Mouse (Mus musculus) bone marrow macrophage, adult 2 months (primary cell): ENCODE data around the gene Stk32c. TPM values are rescaled to one million over a fixed set of nuclear protein-coding genes. Genes with fewer than 3 reads are reported as not detected.

ENCODE experiments used
- H3K27ac ChIP-seq: 2 replicates; pipeline ENCODE4 v1.5.1; 2012; ENCODE audit warnings: low read depth, low read length; ENCODE audit not compliant: insufficient read depth
- H3K4me1 ChIP-seq: 2 replicates; pipeline ENCODE4 v1.6.1; 2012; ENCODE audit warnings: low read length; ENCODE audit not compliant: control insufficient read depth, insufficient read depth
- H3K4me3 ChIP-seq: 2 replicates; pipeline ENCODE4 v1.5.1; 2012; ENCODE audit warnings: mild to moderate bottlenecking, low read length, moderate library complexity; ENCODE audit not compliant: insufficient read depth
- CTCF ChIP-seq: IDR thresholded peaks from 2 replicates; pipeline ENCODE4 v1.5.1; 2012; ENCODE audit warnings: low read depth, mild to moderate bottlenecking, low read length, moderate library complexity
- POLR2A ChIP-seq: IDR thresholded peaks from 2 replicates; pipeline ENCODE4 v1.6.1; 2012; ENCODE audit warnings: mild to moderate bottlenecking, low read depth, low read length, borderline replicate concordance
- polyA plus RNA-seq: library from polyadenylated mRNA; stranded (reverse); fragments of >200 nt; gene quantifications from 2 replicates; pipeline ENCODE4 v1.2.4, GENCODE M21; 2012; ENCODE audit not compliant: missing spikeins, insufficient read depth, insufficient read length

Gene Stk32c
- polyA plus RNA-seq, 1 experiment: not detected

DNA sequence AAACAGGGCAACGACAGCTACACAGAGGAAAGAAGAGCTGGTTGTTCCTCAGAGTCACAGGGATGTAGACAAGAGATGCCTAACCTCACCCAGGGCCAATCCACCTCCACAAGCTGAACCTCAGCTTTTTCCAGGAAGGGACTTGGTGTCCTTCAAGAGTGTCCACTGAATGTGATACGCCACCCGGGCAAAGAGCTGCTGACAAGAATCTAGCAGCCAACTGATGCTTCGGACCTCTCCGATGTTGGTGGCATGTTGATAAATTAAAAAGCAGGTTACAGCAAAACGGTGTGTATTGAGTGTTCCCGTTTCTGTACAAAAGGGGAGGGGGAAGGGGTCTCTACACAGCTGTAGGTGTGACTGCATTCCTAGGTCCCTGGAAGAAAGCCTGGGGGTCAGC is 28.3 kb downstream of the Stk32c start:
- H3K4me3 ChIP-seq: no peak overlapping the region
- no peak overlapping the region for H3K27ac ChIP-seq
- TF ChIP-seq POLR2A (no peak), CTCF (no peak)

DNA sequence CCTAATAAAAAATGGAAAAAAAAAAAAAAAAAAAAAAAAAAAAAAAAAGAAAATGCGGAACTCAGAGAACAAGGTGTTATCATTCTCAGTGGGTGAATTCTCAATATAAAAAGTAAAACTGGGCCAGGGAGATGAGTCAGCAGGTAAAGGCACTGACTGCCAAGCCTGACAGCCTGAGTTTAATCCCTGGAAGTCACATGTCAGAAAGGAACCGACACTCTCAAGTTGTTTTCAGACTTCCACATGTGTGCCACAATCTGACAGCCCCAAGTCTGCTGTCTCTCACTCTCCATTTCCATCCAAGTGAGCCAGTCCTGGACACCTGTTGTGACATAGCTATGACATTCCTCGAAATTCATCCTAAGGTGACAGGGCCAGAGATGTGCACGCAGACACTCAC is 28.7 kb downstream of the Stk32c start:
- H3K4me3 ChIP-seq: no peak overlapping the region
- H3K27ac ChIP-seq: no peak overlapping the region
- no peaks in the 10 kb centered on the region for H3K4me1 ChIP-seq
- TF ChIP-seq POLR2A (no peak), CTCF (no peak)

More for the DNA sequence above, 28.3 kb downstream of the Stk32c start:
- H3K4me1 ChIP-seq: no peaks in the 10 kb centered on the region

DNA sequence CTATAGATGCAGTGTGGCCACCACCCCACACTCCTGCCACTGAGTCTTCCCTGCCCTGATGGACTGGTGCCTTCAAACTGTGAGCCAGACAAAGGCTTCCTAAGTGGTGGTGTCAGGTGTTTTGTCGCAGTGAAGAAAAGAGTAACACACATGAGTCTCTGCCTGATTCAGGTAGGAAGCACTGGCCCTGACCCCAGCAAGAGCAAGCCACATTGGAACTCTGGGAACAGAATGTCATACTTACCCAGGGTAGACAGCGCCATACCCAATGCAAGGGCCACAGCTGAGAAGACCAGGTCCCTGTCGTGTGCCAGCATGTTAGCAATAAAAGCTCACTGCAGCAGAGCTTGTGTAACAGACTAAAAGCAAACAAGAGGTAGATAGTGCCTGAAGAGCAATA is 33.0 kb downstream of the Stk32c start:
- Histone ChIP-seq H3K4me3 (no peak overlapping the region), H3K27ac (no peak overlapping the region), H3K4me1 (no peaks in the 10 kb centered on the region)
- TF ChIP-seq POLR2A: no peak

DNA sequence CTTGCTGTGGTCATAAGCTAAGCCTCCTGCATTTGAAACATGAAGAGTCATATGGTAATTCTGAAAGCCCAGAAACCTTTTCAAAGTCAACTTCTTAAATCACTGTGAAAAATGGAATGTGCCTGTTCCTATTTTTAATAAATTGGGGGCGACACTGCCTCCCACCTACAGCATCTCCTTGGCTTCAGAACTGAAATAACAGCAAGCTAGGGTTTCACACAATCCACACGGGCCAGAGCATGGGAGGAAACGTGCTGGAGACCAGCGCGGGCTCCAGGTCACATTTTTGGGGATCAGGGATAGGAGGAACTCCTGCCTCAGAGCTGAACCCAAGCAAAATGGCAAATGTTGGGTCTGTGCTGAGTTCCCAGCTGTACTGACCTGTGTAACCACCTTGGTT is 33.8 kb downstream of the Stk32c start:
- no peaks in the 10 kb centered on the region for H3K4me1 ChIP-seq
- H3K27ac ChIP-seq: no peak overlapping the region
- TF ChIP-seq POLR2A (no peak), CTCF (no peak)
- no peak overlapping the region for H3K4me3 ChIP-seq

DNA sequence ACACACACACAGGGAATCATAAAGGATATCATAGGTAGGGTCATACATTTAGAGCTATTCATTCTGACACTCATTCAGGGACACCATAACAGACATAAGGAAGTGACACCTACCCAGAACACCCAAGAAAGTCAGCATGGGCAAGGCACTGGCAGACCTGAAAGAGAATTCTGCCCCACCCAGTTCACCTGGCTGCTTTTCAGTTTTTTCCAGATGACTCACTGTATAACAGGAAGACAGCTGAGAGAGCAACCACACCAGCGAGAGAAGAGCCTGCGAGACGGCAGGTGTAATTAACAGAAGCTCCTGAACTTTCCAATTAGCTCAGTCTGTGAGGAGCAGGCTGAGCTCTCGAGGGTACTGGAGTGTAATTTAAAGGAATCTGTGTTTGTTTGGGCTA is 44.0 kb downstream of the Stk32c start:
- no peaks in the 10 kb centered on the region for H3K4me1 ChIP-seq
- no peak for TF ChIP-seq CTCF
- TF ChIP-seq POLR2A: no peak
- no peak overlapping the region for H3K4me3 ChIP-seq
- H3K27ac ChIP-seq: no peak overlapping the region

DNA sequence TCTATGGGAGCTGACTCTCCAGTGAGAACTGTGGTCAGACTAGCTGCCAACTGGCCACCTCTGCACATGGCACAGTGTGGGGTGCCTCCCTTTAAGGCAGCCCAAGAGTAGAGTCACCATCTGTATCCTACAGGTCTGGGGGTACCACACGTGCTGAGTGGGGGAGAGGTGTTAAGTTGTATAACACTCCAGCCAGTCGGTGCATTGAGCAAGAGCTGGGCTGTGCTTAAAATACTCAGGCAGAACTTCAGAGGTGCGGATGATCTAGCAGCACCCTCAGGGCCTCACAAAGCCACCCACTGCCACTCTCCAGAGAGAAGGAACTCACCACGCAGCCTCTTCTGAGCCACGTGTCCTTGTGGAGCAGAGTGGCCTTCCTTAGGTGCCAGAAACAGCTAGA is 48.7 kb downstream of the Stk32c start:
- H3K4me1 ChIP-seq: no peaks in the 10 kb centered on the region
- no peak for TF ChIP-seq CTCF
- no peak for TF ChIP-seq POLR2A
- H3K27ac ChIP-seq: no peak overlapping the region
- no peak overlapping the region for H3K4me3 ChIP-seq

DNA sequence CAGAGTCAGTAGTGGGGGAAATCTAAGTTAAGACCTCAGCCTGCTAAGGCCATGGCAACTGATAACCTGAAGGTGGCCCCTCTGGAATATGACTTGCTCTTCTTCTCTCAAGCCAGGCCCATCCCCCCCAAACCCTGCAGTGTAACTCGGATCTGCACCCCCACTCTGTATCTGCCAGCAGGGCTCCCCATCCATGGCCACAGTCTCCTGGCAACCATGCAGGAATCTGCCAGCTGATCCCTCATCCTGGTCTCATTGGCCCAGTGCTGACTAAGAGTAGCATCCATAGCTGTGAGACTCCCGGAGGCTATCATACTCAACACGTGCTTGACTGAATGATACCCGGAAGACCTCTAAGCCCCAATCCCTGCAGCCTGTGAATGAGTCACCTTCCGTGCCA is 54.2 kb downstream of the Stk32c start:
- Histone ChIP-seq H3K4me3 (no peak overlapping the region), H3K4me1 (0 out of 2 replicates have a peak, but pooled peaks cover 2% of the 10 kb centered on the region), H3K27ac (no peak overlapping the region)
- no peak for TF ChIP-seq POLR2A
- TF ChIP-seq CTCF: no peak

DNA sequence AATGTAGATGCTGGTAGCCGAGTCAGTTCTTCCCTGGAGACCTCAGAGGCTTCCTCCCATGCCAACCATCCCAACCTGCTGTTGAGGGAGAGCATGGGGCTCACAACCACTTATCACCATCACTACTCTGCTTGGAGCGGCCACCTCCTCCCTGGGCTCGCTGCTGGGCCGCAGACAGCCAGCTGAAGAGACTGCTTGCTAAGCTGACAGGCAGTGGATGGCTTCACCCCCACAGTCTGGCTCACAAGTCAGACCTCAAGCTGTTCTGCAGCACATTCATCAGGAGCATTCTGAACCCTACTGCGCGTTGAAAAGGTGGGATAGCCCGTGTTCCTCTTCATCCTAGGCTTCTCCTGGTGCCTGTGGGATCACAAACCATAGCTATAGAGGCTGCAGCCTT is 54.6 kb downstream of the Stk32c start:
- TF ChIP-seq CTCF (no peak), POLR2A (no peak)
- Histone ChIP-seq H3K4me3 (no peak overlapping the region), H3K4me1 (0 out of 2 replicates have a peak, but pooled peaks cover 2% of the 10 kb centered on the region), H3K27ac (no peak overlapping the region)

DNA sequence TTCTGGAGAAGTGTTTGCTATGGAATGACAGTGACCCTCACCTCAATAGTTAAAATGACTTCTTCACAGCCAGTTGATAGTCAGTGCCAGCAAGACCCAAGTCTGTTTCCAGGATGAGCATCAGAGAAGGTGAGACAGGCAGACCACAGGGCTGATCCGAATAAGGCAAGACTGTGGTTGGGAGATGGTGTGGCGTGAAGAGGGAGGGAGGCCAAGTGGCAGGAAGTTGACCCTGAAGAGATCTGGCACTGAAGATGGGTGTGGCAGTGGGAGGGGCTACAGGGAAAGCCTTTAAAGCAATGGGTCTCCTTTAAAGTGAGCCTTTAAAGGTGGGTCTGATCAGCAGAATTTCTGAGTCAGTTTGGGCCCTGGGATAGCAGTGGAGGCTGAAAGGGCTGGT is 55.6 kb downstream of the Stk32c start:
- Histone ChIP-seq H3K27ac (no peak overlapping the region), H3K4me1 (0 out of 2 replicates have a peak, but pooled peaks cover 2% of the 10 kb centered on the region), H3K4me3 (no peak overlapping the region)
- TF ChIP-seq POLR2A: no peak
- TF ChIP-seq CTCF: no peak

DNA sequence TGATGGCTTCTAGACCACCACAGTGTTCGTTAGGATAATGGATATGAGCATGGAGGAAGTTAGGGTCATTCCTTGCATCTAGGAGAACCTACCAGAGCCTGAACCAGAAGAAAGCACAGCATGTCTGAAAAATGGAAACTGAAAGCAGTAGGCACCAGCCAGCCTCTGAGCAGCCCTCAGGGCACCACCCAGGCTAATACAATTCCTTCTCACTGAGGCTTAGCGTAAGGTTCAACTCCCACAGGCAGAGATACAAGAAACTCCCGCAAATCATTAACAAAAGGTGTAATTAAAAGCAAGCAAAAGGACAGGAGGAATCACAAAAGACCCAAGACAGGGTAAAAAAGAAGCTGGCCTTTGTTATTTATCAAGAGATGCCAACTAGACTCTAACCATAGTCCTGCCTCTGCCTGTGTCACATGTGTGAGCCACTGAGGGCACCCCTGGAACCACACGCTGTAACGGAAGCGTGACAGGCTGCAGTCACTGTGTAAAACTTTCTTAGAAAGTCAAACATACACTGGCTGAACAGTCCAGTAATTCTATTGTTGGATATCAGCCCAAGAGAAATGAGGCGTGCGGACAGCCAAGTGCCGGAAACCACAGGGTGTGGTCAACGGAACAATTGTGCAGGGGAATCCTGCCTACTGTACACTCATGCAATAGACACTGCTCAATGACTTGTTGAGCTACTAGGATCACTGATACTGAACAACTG is 56.6 kb downstream of the Stk32c start:
- Histone ChIP-seq H3K4me1 (0 out of 2 replicates have a peak, but pooled peaks cover 2% of the 10 kb centered on the region), H3K27ac (no peak overlapping the region), H3K4me3 (no peak overlapping the region)
- TF ChIP-seq CTCF (no peak), POLR2A (no peak)

DNA sequence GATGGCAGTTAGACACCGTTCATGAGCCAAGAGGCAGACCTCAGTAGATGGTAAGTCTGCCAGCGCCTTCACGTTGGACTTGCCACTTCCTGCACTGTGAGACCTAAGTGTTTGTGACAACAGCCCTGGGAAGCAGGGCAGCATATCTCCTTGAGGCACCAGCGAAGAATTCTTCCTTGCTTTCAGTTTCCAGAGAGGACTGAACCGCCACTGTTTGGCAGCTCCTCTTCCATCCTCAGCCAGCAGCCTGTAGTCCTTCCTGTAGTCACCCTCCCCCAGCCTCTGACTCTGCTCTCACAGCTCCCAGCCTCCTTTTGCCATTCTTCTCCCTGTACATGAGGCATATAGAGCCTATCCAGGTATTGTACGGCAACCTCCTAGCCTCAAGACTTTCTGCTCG is 60.2 kb downstream of the Stk32c start:
- TF ChIP-seq POLR2A: no peak
- TF ChIP-seq CTCF: no peak
- Histone ChIP-seq H3K4me1 (peaks cover 7% of the 10 kb centered on the region), H3K4me3 (no peak overlapping the region), H3K27ac (no peak overlapping the region)
